Mouse (Mus musculus) heart, adult 10 weeks (tissue): ENCODE measurements around the gene Klk1. TPM values are rescaled to one million over a fixed set of nuclear protein-coding genes. Genes with fewer than 3 reads are reported as not detected.

ENCODE experiments used
- polyA plus RNA-seq: library from polyadenylated mRNA; stranded (reverse); fragments of 350-450 nt; fragmentation: Illumina TruSeq; extraction: RNeasy Lipid Tissue Mini Kit (QIAGEN cat#74804); gene quantifications from one replicate; pipeline ENCODE4 v1.2.3, GENCODE M21; 2014; ENCODE audit warnings: low read depth, low replicate concordance

The Klk1 gene
- not detected for polyA plus RNA-seq

GRCm38 (mm10) chr7:44225076-44225475, at the start of gene Klk1:
Gene Klk1, plus strand, starts transcription at chr7:44225360.

DNA sequence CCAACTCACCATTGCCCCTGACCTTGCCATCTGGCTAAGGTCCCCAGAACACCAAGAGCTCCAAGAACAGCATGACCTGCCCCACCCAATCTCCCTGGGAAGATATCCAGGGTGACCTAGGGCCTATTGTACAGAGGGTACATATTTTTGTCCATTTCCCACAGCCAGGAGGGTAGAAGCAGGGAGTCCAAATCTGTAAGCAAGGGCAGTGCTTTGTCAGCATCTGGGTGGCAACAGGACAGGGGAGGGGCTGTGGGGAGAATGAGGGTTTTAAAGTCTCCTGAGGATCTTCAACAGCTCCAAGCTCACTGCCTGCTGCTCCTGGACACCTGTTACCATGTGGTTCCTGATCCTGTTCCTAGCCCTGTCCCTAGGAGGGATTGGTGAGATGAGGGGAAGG, 37.2 kb upstream of the Klk1 start, which contains the start of gene Klk1b24:
Gene Klk1b24 (plus strand): TSS at position 301 of the 400 bp plus-strand sequence.

GRCm38 (mm10) chr7:44197891-44198290, 27.3 kb upstream of the Klk1 start, which contains the start of gene Klk1b3:
Gene Klk1b3, plus strand, starts transcription at chr7:44198191.

DNA sequence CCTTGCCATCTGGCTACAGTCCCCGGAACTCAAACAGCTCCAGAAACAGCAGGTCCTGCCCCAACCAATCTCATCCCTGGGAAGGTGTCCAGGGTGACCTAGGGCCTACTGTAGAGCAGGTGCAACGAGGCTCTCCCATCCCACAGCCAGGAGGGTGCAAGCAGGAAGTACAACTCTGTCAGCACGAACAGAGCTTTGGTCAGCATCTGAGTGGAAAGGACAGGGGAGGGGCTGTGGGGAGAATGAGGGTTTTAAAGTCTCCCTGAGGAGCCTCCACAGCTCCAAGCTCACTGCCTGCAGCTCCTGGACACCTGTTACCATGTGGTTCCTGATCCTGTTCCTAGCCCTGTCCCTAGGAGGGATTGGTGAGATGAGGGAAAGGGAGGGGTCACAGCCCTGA, 18.0 kb upstream of the Klk1 start, which contains the start of gene Klk1b4:
Gene Klk1b4 (plus strand): TSS at position 301 of the 400 bp plus-strand sequence.

DNA sequence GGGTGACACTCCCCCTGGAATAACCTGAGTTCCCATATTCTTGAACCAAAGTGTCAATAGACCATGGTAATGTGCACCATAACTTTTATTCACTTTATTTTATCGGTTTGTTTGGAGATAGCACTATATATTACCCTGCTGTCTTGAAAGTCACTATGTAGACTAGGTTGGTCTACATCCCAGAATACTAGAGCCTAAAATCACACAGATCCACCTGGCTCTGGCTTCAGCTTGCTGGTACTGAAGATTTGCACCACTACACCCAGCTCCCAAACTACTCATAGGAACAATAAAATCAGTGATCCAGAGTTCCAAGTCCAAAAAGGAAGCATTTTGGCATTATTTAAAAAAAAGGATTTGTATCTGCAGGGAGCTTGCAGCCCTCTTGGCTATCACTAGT, 9.5 kb upstream of the Klk1 start, which contains the start of gene Klk1b5:
Gene Klk1b5 (plus strand): TSS at position 301 of the 400 bp plus-strand sequence.

DNA sequence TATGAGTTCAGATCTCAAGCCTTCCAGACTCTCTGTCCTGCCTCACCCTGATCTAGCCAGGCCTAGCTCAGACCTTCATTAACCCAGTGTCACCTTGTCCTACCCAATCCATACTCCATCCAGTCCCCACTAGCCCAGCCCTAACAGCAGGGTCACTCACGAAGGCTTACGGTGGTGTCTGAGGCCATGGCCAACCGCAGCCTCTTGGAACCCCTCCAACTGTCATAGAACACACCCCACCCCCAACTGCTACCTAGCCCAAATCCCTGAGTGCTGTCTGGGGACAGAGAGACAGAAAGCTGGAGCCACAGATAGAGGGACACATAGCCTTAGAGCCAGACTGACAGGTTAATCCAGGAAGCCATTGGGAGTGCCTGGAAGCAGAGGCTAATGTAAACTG, 10.7 kb downstream of the Klk1 start, which contains the start of gene Gm36864:
Gene Gm36864 (plus strand): TSS at position 269 of the 400 bp plus-strand sequence.

GRCm38 (mm10) chr7:44246055-44246983, 21.2 kb downstream of the Klk1 start, which contains the start of the genes 1700028J19Rik and 2410002F23Rik:
Gene 1700028J19Rik, minus strand, starts transcription at chr7:44246695.
Gene 2410002F23Rik, plus strand, starts transcription at chr7:44246722.

DNA sequence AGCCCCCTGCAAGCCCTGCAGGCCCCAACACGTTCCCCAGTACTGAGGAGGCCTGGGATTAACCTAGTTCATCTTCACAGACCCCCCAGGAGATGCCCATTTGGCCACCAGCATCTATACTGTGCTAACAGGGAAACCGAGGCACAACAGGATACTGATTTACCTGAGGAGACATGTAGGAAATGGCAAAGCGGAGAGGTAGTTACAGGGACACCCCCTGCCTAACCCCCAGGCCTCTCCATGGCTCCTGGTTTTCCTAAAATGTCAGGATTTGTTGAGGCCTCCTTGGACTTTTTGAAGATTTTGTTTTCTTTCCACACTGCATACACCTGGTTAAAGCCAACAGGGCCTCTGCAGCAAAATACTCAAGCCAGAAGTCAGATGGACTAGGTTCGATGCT, 32.1 kb downstream of the Klk1 start, which contains the start of gene Acp4:
Gene Acp4 (minus strand): TSS at position 101 of the 400 bp plus-strand sequence.

GRCm38 (mm10) chr7:44261147-44261546, 36.0 kb downstream of the Klk1 start, which contains the start of gene Gm15517:
Gene Gm15517, plus strand, starts transcription at chr7:44261447.

Other genes starting within 250 kb of the Klk1 start
- gene Klk1b9, start 249.3 kb upstream of the Klk1 start, polyA plus RNA-seq, result not detected
- not detected for gene Klk1b11, start 229.5 kb upstream of the Klk1 start, polyA plus RNA-seq
- 0.45 TPM for gene Klk1b26, start 213.2 kb upstream of the Klk1 start, polyA plus RNA-seq
- not detected for gene Klk1b27, start 173.1 kb upstream of the Klk1 start, polyA plus RNA-seq
- gene Klk1b21, start 123.0 kb upstream of the Klk1 start, polyA plus RNA-seq, result not detected
- gene Klk1b22, start 112.7 kb upstream of the Klk1 start, polyA plus RNA-seq, result not detected
- gene Klk1b16, start 88.6 kb upstream of the Klk1 start, polyA plus RNA-seq, result not detected
- gene Klk1b24, start 37.1 kb upstream of the Klk1 start, polyA plus RNA-seq, result not detected
- not detected for gene Klk1b3, start 27.2 kb upstream of the Klk1 start, polyA plus RNA-seq
- gene Klk1b4, start 17.9 kb upstream of the Klk1 start, polyA plus RNA-seq, result not detected
- not detected for gene Klk1b5, start 9.4 kb upstream of the Klk1 start, polyA plus RNA-seq
- not detected for gene Gm36864, start 10.8 kb downstream of the Klk1 start, polyA plus RNA-seq
- 0.68 TPM for gene 1700028J19Rik, start 21.3 kb downstream of the Klk1 start, polyA plus RNA-seq
- gene 2410002F23Rik, start 21.4 kb downstream of the Klk1 start, polyA plus RNA-seq, result 18.5 TPM
- gene Acp4, start 32.0 kb downstream of the Klk1 start, polyA plus RNA-seq, result not detected
- not detected for gene Gm15517, start 36.1 kb downstream of the Klk1 start, polyA plus RNA-seq
- 1.3 TPM for gene Clec11a, start 81.5 kb downstream of the Klk1 start, polyA plus RNA-seq
- 1.0 TPM for gene Shank1, start 84.9 kb downstream of the Klk1 start, polyA plus RNA-seq
- gene Syt3, start 158.7 kb downstream of the Klk1 start, polyA plus RNA-seq, result 2.6 TPM
- gene 1700008O03Rik, start 160.5 kb downstream of the Klk1 start, polyA plus RNA-seq, result not detected
- 11.4 TPM for gene Lrrc4b, start 203.7 kb downstream of the Klk1 start, polyA plus RNA-seq
- 0.73 TPM for gene Aspdh, start 240.0 kb downstream of the Klk1 start, polyA plus RNA-seq
- 151 TPM for gene Josd2, start 242.6 kb downstream of the Klk1 start, polyA plus RNA-seq